Mouse (Mus musculus): Measurements from ENCODE around the gene Prkd3.

The Prkd3 gene

DNA sequence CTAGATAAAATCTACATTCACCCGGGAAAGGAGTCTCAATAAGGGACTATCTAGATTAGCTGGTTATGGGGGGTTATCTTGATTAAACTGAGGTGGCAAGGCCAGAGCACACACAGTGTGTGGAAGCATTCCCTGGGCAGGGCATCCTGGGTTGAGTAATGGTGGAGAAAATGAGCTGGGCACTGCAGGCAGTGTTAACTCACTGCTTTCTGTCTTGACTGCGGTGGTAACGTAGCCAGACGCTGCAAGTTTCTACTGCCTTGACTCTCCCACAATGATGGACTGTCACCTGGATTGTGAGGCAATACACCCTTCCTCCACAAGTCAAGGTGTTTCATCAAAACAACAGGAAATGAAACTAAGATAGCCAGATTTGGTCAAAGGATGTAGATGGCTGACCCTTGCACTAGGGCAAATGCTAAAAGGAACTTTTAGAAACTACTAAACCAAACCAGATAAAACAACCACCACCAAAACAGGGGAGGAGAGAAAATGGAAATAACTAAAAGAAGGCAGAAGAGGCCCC, 20.8 kb downstream of the Prkd3 start:
- CTCF ChIA-PET, result no interaction called here

DNA sequence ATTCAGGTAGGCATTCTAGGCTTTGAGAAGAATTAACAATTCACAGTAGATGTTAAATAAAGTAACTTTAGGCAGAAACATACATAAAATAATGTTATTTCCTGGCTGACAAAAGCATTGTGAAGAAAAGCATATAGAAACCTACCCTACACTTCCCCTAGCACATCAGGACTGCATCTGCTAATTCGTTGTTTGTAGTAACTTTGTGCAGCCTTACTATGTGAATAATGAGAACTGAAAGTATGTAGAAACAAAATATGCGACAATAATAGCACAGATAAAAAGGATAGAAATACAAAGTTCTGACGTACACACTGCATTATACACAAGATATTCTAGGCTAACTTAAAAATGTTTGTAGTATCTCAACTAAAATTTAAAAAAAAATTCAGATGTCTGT, 21.4 kb downstream of the Prkd3 start:
- CTCF ChIA-PET, result no interaction called here

DNA sequence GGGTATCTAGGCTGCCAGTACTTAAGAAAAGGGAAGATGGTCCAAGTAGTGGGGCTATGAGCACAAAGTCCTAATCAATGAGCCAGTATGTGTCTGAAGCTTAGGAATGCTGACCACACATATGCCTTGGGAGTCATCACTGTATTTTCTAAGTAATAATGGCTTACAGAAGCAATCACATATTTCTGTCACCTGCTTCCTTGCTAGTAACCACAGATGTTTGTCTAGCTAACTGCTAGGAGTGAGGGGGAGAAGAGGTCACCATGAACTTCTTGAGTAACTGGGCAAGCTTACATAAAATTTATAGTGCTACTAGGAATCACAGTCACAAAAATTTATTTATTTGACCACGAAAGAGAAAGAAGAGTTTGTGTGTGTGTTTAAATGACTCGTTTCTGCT, 22.5 kb downstream of the Prkd3 start:
- CTCF ChIA-PET, result no interaction called here

DNA sequence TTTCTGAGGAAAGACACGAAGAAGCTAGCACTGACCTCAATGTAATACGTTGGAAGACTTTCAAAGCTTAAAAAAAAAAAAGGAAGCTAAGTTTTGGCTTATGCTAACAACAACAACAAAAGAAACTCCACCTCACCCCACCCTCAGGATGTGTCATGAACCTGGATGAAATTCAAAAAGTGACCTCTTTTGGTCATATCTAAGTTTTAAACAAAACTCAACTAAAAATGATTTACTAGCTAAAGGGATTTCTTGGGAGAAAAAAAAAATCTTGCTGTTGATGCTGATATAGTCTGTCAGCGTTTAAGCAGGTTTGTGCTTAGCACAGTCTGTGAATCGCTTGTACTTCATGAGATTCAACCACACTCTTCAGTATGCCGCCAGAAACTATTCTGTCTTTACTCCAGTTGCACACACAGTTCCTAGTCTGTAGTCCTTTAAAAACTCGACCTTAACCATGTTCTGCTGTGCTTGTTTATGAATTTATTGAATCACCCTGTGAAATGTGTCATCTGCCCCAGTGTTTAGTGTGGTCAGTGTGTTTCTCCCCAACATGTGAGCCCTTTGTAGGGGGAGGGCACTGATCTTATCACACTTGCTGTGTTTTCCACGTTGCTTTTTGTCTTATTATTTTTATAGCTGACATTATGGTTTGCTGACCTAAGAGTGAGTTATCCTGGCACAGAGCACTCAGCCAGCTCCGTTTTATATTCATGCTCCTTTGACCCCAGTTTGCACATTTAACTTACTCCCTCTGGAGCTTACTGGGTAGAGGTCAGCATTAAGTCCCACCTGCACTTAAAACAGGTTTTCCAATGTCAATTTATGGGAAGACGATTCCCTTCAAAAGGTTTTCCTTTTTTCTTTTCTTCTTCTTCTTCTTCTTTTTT, 25.4 kb downstream of the Prkd3 start:
- CTCF ChIA-PET, result interaction anchor here (0.7 kb wide), 3 partner anchors 15 to 1312 kb away, joined by 3 to 7 read pairs (median 3); no protein-coding TSS in a partner anchor

DNA sequence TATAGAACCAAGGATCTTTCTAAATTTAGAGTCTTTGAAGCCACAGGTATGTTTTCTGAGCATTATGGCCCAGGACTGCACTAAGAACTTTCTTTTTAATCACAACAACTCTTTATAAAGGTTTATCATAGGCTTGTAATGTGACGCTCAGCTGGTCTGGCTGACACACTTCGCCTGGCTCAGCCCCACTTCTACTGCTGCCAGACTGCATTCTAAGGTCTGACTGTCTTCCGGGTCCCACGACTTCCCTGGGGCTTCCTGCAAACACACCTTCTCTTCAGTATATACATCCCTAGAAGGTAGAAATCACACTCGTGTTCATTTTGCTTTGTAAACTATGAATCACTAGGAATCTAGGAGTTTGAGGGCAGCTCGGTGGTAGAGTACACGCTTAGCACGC, 26.2 kb downstream of the Prkd3 start:
- CTCF ChIA-PET, result interaction anchor here (0.7 kb wide), 1 partner anchor 16 kb away, joined by 3 read pairs; no protein-coding TSS in a partner anchor

DNA sequence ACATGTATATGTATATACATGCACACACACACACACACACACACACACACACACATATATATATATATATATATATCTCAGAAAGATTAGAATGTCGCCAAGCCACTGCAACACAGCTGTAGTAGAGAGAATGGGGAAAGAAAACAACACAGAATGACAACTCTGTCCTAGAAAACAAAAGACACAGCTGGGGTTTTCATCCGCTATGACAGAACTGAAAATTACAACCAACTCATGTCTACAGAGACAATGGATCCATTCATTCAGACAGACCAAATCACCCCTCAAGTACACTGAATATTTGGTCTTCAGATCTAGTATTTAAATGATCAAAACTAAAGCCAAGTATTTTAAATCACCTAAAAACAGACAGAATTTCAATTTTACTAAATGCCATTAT, 26.9 kb downstream of the Prkd3 start:
- CTCF ChIA-PET, result no interaction called here

DNA sequence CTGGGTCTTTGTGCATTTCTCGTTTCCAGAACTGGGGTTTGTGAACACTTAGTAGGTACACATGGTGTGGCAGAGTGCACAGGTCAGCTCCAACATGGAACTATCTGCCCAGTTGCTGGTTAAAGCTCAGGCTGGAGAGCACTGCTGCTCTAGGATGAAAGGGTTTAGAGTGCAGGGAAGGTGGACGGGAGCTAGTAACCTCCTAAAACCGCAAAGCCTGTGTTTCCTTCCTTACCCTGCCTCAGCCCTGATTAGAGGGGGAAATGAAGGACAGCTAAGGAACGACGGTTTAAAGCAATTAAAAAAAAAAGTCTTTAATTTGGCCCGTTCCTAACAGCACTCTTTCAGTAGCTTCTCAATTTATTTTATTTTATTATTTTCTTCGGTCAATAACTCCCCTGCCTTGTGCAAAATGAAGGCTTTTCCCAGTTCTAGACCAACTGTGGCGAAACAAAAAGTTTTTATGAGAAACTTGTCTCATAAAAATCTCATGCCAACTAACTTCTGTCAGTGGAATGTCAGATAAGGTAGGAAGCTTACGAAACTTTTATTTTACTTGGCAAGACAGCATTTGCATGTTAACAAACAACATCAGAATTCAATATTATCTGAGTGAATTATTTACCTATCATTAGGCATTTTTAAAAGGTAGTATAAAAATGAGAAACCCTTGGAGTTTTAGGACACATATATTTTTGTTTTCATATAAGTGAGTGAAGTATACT, 28.2 kb downstream of the Prkd3 start:
- CTCF ChIA-PET, result no interaction called here

DNA sequence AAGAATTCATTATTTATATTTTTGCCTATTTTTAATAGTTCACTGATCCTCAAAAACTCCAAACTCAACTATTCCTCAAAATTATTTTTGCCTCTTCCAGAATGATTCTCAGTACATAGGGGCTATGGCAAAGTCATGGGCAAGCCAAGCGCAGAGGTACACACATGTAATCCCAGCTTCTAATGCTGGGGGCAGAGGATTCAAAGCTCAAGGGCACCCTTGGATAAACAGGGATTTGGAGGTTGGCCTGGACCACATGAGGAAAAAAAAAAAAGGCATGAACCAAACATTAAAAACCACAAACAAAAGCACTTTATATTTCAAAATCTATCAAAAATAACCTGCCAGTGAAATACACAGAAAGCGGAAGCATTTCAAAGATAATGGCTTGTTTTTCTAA, 29.1 kb downstream of the Prkd3 start:
- CTCF ChIA-PET, result interaction anchor here (0.7 kb wide), 1 partner anchor 619 kb away, joined by 5 read pairs; no protein-coding TSS in a partner anchor

DNA sequence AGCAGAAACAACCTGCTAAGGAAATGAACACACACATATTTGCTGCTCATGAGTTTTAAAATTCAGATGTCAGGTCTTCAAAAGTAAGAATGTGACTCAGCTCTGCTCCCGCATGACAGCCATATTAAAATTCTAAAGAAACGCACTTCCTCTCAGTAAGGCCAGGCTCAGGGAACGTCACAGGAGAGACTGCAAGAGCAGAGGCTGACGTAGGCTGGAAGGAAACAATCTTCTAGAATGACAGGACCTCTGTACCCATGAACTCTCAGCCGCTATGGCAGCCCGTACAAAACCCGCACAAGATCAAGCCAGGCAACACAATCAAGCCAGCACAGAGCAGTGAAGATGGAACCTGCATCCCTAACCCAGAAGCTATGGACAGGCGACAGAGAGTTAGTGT, 31.6 kb downstream of the Prkd3 start:
- CTCF ChIA-PET, result no interaction called here

DNA sequence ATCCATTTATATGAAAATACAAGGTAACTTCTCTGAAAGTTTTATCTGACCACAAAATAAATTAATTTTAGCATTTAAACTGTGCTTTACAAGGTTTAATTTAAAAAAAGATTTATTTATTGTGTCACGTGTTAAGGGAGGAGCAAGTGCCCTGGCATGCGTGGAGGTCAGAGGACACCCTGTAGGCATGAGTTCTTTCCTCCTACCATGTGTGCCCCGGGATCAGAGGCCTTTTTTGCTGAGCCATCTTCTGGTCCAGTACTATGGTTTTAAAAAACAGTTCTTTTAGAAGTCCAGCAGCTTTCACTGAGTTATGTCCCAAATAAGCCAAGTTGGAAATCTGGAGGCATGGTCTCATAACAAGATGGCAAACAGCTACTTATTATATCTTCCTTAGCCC, 36.9 kb downstream of the Prkd3 start:
- CTCF ChIA-PET, result no interaction called here

DNA sequence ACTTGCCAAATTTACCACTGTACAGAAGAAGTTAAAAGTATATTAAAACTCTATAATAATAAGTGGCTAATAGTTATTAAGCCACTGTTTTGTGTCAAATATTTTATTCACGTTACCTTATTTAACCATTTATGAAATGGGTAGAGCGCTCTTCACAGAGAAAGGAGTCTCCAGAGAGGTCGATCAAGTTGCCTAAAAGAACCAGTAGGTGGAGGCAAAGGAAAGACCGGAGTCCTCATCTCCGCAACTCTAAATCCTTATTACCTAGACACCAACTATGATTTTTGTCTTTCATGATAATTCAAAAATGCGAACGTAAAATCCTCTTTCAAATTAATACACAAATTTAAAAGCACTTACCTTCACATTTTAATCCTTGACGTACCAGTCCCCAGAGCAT, 37.5 kb downstream of the Prkd3 start:
- CTCF ChIA-PET, result no interaction called here

DNA sequence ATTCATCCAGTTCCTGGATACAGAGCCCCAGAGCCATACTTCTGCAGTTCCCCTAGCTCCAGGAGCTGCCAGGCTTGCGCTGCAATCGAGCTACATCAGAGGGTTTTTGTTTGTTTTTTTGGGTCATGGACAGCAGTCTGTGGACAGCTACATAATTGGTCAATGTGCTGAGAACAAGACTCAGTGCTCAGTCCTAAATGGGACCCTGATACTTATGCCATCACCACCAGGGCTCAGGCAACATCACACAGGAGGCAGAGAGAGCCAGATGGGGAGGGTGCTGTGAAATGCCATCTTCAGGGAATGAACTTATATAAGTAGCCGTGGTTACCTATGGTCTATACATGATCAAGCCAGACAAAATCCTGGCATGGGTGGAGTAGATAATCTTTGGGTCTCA, 52.1 kb downstream of the Prkd3 start:
- CTCF ChIA-PET, result no interaction called here

DNA sequence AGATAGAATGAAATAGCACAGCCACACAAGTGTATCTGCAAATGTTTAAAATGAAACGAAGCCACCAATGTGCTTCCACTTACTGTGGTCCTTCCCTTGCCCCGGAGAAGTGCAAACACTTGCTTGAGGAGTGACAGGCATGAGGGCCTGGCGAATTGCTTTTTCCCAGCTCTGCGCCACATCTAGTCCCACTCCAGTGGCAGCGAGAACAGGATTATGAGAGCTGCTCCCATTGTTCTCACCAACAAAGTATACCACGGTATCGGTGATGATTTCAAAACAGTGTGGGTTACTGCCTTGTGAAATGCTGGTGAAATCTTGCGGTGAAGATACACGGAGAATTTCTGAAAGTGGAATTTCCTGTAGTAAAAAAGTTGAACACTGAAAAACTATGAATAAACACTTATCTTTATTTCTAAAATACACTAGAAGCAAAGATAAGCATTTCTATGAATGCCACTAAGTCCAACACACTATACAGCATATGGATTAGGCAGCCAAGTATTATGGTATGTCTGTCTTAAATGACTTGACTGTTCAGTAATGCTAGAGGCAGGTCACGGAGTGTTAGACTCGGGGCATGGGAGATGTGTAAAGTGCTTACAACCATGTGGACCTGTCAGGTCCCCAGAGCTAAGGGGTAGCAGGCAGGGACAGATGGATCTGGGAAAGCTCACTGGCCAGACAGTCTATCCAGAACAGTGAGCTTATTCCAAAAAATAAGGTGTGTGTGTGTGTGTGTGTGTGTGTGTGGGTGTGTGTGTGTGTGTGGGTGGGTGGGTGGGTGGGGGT, 54.3 kb downstream of the Prkd3 start:
- CTCF ChIA-PET, result no interaction called here

DNA sequence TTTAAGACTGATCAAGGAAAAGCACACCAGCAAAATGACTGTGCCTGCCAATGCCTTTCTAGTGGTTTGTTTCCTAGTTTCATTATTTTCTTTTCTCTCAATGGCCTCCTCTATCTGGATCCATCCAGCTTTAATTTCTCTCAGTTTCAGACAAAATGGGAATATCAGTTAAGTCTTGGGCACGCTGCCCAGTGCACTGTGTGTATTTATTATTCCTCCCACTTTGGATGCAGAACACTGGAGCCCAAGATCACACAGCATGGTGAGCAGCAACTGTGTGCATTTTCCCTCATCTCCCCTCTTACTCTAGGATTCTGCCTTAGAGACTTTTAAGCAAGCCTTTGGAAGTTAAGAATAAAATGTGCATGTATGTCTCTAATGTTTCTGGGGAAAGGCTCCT, 56.2 kb downstream of the Prkd3 start:
- CTCF ChIA-PET, result no interaction called here

DNA sequence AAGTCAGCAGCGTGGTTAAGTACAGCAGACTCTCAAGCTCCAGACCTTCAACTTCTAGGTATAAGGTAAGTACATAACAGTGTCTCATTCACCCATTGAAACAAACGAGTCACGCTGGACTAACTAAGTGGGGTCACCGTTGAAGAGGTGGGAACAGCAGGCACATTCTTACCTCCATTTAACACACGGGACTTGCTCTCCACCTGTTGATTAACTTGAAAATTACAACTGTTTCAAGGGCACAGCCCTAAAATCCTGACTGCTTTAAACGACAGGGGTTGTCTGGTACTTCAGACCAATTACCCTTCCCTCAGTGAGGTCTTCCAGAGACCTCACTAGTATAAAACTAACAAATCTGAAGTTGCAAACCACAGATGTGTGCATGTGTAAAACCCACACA, 61.1 kb downstream of the Prkd3 start:
- CTCF ChIA-PET, result no interaction called here

DNA sequence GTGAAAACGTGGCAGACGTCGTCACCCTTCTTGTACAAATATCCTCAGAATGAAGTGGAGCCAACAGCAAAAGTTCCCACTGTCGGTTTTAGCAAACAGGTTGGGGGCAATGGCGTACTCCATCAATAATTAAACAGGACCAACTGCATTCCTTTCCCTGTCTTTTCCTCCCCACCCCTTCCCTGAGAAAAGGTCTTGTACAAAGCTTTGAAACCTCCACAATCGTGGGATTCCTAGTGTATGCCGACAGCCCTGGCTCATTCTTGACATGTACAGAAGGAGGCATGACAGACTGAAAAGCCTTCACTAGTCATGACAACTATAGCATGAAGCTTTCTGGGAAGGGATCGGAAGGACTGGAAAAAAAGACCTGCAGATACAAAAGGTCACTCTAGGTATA, 67.4 kb downstream of the Prkd3 start:
- CTCF ChIA-PET, result no interaction called here

DNA sequence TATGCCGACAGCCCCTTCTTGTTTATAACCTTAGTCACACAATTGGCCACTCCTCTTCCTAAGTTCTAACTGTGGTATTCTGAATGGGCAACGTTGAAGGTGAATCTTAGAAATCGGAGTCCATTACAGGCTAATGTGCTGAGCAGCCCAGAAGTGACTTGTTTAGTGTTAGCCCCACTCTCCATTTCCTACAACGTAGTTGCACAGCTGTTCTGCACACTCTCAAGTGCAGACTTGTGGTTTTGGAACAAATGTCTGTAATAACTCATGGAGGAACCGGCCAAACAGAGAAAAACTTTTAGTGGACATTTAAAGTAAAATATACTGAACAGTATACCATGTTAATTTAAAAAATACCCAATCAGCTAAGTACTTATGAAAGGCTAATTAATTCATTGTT, 68.5 kb downstream of the Prkd3 start:
- CTCF ChIA-PET, result no interaction called here

DNA sequence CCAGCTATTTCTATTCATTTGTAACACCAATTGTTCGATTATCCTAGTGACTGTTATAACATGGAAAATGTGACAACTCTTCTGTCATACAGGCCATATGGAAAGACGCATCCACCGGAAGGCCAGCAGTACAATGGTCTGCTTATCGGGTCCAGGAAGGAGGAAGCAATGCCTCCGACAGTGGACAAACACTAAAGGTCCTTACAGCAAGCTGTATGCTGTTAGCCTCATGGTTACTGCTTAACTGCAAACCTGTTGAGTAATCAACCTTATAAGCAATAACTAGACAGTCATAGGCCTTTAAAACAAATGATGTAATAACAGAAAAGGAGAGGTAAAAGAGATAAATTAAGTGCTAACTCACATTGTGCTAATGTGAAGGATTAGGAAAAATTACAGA, 69.4 kb downstream of the Prkd3 start:
- CTCF ChIA-PET, result no interaction called here

DNA sequence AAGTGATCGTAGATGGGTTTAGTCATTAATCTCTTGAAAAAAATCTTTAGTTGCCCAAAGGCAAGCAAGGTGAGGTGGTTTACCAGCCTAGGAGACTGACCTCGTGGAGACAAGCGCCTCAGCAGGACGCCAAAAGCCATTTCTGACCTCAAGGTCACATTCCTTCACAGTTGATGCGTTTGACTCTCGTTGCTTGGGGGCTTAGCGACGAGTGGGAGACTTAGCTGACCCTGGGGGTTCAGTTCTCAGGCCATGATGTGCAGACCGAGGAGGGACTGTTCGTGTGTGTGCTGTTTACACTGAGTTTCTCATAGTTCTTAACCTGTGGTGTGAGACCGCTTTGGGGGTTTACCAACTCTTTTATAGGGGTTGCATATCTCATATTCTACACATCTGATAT, 78.0 kb downstream of the Prkd3 start:
- CTCF ChIA-PET, result no interaction called here

DNA sequence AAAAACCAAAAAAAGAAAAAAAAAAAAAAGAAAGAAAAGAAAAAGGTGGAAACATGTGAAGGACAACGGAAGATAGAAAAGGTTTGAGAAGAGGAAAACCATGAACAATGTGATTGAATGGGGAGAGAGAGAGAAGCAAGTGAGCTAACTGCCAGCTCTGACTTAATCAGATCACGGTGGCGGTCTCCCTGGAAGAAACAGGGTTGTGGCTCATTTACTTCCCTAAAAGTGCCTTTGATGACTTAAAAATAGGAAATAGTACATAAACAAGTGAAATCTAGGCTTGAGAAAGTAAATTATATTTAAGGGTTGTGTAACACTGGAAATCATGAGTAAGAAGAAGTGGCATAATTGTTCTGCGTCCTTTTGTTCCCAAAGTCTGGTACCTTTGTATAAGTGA, 81.7 kb downstream of the Prkd3 start:
- CTCF ChIA-PET, result no interaction called here

DNA sequence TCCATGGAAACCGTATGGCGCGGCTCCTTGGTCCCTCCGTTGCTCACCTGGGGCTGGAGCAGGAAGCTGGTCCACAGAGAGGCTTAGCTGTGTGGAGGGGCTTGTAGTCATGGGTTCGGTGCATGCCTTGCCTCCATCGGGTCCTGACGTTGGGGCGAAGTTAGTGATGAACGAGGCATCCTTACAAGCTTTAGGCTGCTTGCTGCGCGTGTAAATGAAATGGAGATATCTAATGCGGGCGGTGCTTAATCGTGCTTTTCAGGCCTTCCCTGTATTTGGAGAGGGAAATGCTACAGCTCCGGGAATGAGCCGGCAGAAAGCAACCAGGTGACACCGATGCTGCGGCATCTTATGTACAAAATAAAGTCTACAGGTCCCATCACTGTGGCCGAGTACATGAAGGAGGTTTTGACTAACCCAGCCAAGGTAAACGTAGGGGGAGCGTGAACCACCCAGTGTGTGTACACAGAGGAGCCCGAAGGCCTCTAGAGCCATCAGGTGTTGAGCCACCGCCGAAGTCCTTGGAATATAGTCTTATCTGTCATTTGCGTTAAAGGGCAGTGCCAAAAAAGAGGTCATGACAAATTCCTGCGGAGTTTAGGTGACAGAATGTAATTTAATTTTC, 83.3 kb downstream of the Prkd3 start:
- CTCF ChIA-PET, result no interaction called here

Measured in spleen, embryonic (tissue).